Mouse (Mus musculus) bone marrow, adult 2 months (tissue): Measurements from ENCODE around the gene Akt2.

Experiments
- CTCF ChIP-seq: fragments of 200-500 bp; IDR thresholded peaks from 2 replicates; pipeline ENCODE4 v1.5.1; 2011; ENCODE audit warnings: low read length, control low read depth; ENCODE audit not compliant: control insufficient read depth, insufficient read depth
- POLR2A ChIP-seq: fragments of 200-500 bp; IDR thresholded peaks from 2 replicates; pipeline ENCODE4 v1.6.1; 2011; ENCODE audit warnings: low read depth, mild to moderate bottlenecking, control low read depth, low read length, borderline replicate concordance; ENCODE audit not compliant: control insufficient read depth

DNA sequence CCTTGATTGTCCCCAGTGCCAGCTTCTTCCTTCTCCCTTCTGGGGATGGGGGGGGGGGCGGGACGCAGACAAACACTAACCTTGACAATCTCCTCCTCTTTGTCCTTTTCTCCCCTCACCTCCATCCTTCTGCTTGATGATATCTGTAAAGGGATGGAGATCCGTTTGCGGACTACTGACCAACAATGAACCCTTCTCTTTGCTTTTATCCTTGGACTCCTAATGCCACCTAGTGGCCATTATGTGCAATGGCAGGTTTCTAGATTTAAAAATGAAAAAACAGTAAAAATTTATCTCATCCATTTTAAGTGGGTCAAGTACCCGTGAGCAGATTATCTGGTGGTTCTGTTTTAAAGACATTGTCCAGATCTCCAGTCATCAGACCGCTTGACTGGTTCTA, 94.3 kb downstream of the Akt2 start:
- TF ChIP-seq CTCF (peak; percentile 31; the same call in 1 of the 2 replicates), POLR2A (no peak)
